In the genomic region with DNA sequence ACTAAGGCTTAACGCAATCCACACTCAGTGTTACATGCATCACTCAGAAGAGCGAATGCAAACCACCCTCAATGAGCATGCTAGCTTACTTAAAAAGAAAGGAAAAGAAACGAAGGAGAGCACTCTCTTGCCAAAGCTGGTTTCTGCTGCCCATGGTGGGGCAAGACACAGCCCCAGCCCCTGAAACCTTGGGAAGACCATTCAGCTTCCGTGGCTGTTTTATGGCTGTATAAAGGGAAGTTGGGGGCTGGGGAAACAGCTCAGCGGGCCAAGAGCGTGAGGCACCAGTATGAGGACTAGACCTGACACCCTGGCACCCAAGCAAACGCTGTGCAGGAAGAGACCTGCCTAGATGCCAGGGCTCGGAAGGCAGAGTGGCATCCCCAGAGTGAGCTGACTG, we compare ENCODE assay signal across 4 mouse cellular contexts. TPM values are rescaled to one million over a fixed set of nuclear protein-coding genes. Genes with fewer than 3 reads are reported as not detected.
"Had no signal": no experiment of that assay in that cellular context is flagged by ENCODE, and none has a peak within 500 bp of the region (broad histone marks: within the 10 kb centered on the region; RNA-seq: fewer than 3 reads in every experiment).

No protein-coding gene starts in this region.

RNA-seq across cellular contexts. Expression of gene Sytl3, which starts 20.4 kb away (rescaled TPM):
- polyA plus RNA-seq: heart, embryonic 12.5 days; limb, embryonic 10.5 days; limb, embryonic 12.5 days; liver, embryonic 11.5 days had no signal
